Mouse (Mus musculus): ENCODE measurements at regions not wholly inside any gene's neighbourhood (a gene's known extent, or its start where the extent isn't known, plus 50 kb on each side); places are given as distances from the start of the nearest gene placed in this dataset.

GRCm38 (mm10) chr12:35679025-35679424, 144.2 kb upstream of the Ahr start:
- TF ChIP-seq CTCF (IDR thresholded peaks at IDR 0.05; ENCODE audit: low read depth) (no peak), EP300 (IDR thresholded peaks at IDR 0.05; ENCODE audit: low read depth) (no peak)
- Histone ChIP-seq H3K27me3 (ENCODE audit: control insufficient read depth, insufficient read depth, low read length) (no peaks in the 10 kb centered on the region), H3K9ac (replicated peaks; ENCODE audit: low read depth, low read length) (no peak overlapping the region), H3K4me1 (ENCODE audit: control insufficient read depth, insufficient read depth) (no peaks in the 10 kb centered on the region), H3K9me3 (replicated peaks; ENCODE audit: control insufficient read depth, low read length) (no peaks in the 10 kb centered on the region; the same call in 1 of the 2 replicates), H3K4me3 (ENCODE audit: low read depth, low read length) (no peak overlapping the region), H3K36me3 (replicated peaks; ENCODE audit: control insufficient read depth, insufficient read depth, low read length) (no peaks in the 10 kb centered on the region), H3K4me2 (ENCODE audit: low read depth, low read length) (no peak overlapping the region), H3K27ac (ENCODE audit: low read depth) (no peak overlapping the region)
- DNase-seq (ENCODE audit: low spot score) = no peak
- no peak for ATAC-seq (ENCODE audit: insufficient read depth, low read depth)
- WGBS = 63% methylated on average over 2 of the region's 2 CpGs

GRCm38 (mm10) chr12:35674487-35674886, 139.6 kb upstream of the Ahr start:
- no peak overlapping the region for H3K4me3 ChIP-seq (ENCODE audit: low read depth, low read length)
- H3K9ac ChIP-seq (replicated peaks; ENCODE audit: low read depth, low read length) = no peak overlapping the region
- H3K4me1 ChIP-seq (ENCODE audit: control insufficient read depth, insufficient read depth) = no peaks in the 10 kb centered on the region
- no peak overlapping the region for H3K4me2 ChIP-seq (ENCODE audit: low read depth, low read length)
- TF ChIP-seq EP300 (IDR thresholded peaks at IDR 0.05; ENCODE audit: low read depth) (no peak), CTCF (IDR thresholded peaks at IDR 0.05; ENCODE audit: low read depth) (peak; percentile 16; the same call in 1 of the 2 replicates)
- no peak for ATAC-seq (ENCODE audit: insufficient read depth, low read depth)
- no peak for DNase-seq (ENCODE audit: low spot score)
- H3K9me3 ChIP-seq (replicated peaks; ENCODE audit: control insufficient read depth, low read length) = no peaks in the 10 kb centered on the region; the same call in 1 of the 2 replicates
- no peaks in the 10 kb centered on the region for H3K36me3 ChIP-seq (replicated peaks; ENCODE audit: control insufficient read depth, insufficient read depth, low read length)
- 48% methylated on average over 6 of the region's 6 CpGs for WGBS
- no peaks in the 10 kb centered on the region for H3K27me3 ChIP-seq (ENCODE audit: control insufficient read depth, insufficient read depth, low read length)
- H3K27ac ChIP-seq (ENCODE audit: low read depth) = no peak overlapping the region

- 92% methylated on average over 4 of the region's 4 CpGs for WGBS
- ATAC-seq (ENCODE audit: insufficient read depth, low read depth) (no peak), DNase-seq (ENCODE audit: low spot score) (no peak)
These were observed 136.1 kb upstream of the Ahr start for GRCm38 (mm10) chr12:35670980-35671379.

GRCm38 (mm10) chr12:35668716-35669115, 133.9 kb upstream of the Ahr start:
- no peak overlapping the region for H3K4me3 ChIP-seq (ENCODE audit: low read depth, low read length)
- ATAC-seq (ENCODE audit: insufficient read depth, low read depth) (no peak), DNase-seq (ENCODE audit: low spot score) (no peak)
- no peaks in the 10 kb centered on the region for H3K36me3 ChIP-seq (replicated peaks; ENCODE audit: control insufficient read depth, insufficient read depth, low read length)
- no peak overlapping the region for H3K27ac ChIP-seq (ENCODE audit: low read depth)
- no peak overlapping the region for H3K4me2 ChIP-seq (ENCODE audit: low read depth, low read length)
- H3K9me3 ChIP-seq (replicated peaks; ENCODE audit: control insufficient read depth, low read length) = no peaks in the 10 kb centered on the region
- no peaks in the 10 kb centered on the region for H3K4me1 ChIP-seq (ENCODE audit: control insufficient read depth, insufficient read depth)
- WGBS = 73% methylated on average over 1 of the region's 1 CpGs
- no peaks in the 10 kb centered on the region for H3K27me3 ChIP-seq (ENCODE audit: control insufficient read depth, insufficient read depth, low read length)
- H3K9ac ChIP-seq (replicated peaks; ENCODE audit: low read depth, low read length) = no peak overlapping the region
- TF ChIP-seq EP300 (IDR thresholded peaks at IDR 0.05; ENCODE audit: low read depth) = no peak
- no peak for TF ChIP-seq CTCF (IDR thresholded peaks at IDR 0.05; ENCODE audit: low read depth)

More at GRCm38 (mm10) chr12:35670980-35671379, 136.1 kb upstream of the Ahr start:
- no peak for TF ChIP-seq CTCF (IDR thresholded peaks at IDR 0.05; ENCODE audit: low read depth)
- TF ChIP-seq EP300 (IDR thresholded peaks at IDR 0.05; ENCODE audit: low read depth) = no peak
- no peaks in the 10 kb centered on the region for H3K4me1 ChIP-seq (ENCODE audit: control insufficient read depth, insufficient read depth)
- H3K36me3 ChIP-seq (replicated peaks; ENCODE audit: control insufficient read depth, insufficient read depth, low read length) = no peaks in the 10 kb centered on the region
- no peaks in the 10 kb centered on the region for H3K27me3 ChIP-seq (ENCODE audit: control insufficient read depth, insufficient read depth, low read length)
- no peaks in the 10 kb centered on the region; the same call in 1 of the 2 replicates for H3K9me3 ChIP-seq (replicated peaks; ENCODE audit: control insufficient read depth, low read length)
- no peak overlapping the region for H3K9ac ChIP-seq (replicated peaks; ENCODE audit: low read depth, low read length)
- H3K4me3 ChIP-seq (ENCODE audit: low read depth, low read length) = no peak overlapping the region
- no peak overlapping the region for H3K4me2 ChIP-seq (ENCODE audit: low read depth, low read length)
- H3K27ac ChIP-seq (ENCODE audit: low read depth) = no peak overlapping the region

- Histone ChIP-seq H3K4me3 (ENCODE audit: low read depth, low read length) (no peak overlapping the region), H3K9ac (replicated peaks; ENCODE audit: low read depth, low read length) (no peak overlapping the region), H3K4me2 (ENCODE audit: low read depth, low read length) (no peak overlapping the region), H3K27me3 (ENCODE audit: control insufficient read depth, insufficient read depth, low read length) (no peaks in the 10 kb centered on the region), H3K4me1 (ENCODE audit: control insufficient read depth, insufficient read depth) (no peaks in the 10 kb centered on the region), H3K27ac (ENCODE audit: low read depth) (no peak overlapping the region), H3K9me3 (replicated peaks; ENCODE audit: control insufficient read depth, low read length) (no peaks in the 10 kb centered on the region), H3K36me3 (replicated peaks; ENCODE audit: control insufficient read depth, insufficient read depth, low read length) (no peaks in the 10 kb centered on the region)
- 73% methylated on average over 3 of the region's 3 CpGs for WGBS
- no peak for DNase-seq (ENCODE audit: low spot score)
- ATAC-seq (ENCODE audit: insufficient read depth, low read depth) = no peak
- no peak for TF ChIP-seq CTCF (IDR thresholded peaks at IDR 0.05; ENCODE audit: low read depth)
- no peak for TF ChIP-seq EP300 (IDR thresholded peaks at IDR 0.05; ENCODE audit: low read depth)
These were observed 132.9 kb upstream of the Ahr start for GRCm38 (mm10) chr12:35667705-35668104.

- Histone ChIP-seq H3K4me1 (ENCODE audit: control insufficient read depth, insufficient read depth) (no peaks in the 10 kb centered on the region), H3K36me3 (replicated peaks; ENCODE audit: control insufficient read depth, insufficient read depth, low read length) (no peaks in the 10 kb centered on the region), H3K27me3 (ENCODE audit: control insufficient read depth, insufficient read depth, low read length) (no peaks in the 10 kb centered on the region), H3K9ac (replicated peaks; ENCODE audit: low read depth, low read length) (no peak overlapping the region), H3K4me2 (ENCODE audit: low read depth, low read length) (no peak overlapping the region), H3K4me3 (ENCODE audit: low read depth, low read length) (no peak overlapping the region), H3K27ac (ENCODE audit: low read depth) (no peak overlapping the region), H3K9me3 (replicated peaks; ENCODE audit: control insufficient read depth, low read length) (no peaks in the 10 kb centered on the region)
- DNase-seq (ENCODE audit: low spot score) (no peak), ATAC-seq (ENCODE audit: insufficient read depth, low read depth) (no peak)
- TF ChIP-seq CTCF (IDR thresholded peaks at IDR 0.05; ENCODE audit: low read depth) (no peak), EP300 (IDR thresholded peaks at IDR 0.05; ENCODE audit: low read depth) (no peak)
These were observed 132.4 kb upstream of the Ahr start for GRCm38 (mm10) chr12:35667218-35667617.

Measured in heart, postnatal 0 days (tissue).